ENCODE assay signal across 29 mouse cellular contexts in the genomic region with DNA sequence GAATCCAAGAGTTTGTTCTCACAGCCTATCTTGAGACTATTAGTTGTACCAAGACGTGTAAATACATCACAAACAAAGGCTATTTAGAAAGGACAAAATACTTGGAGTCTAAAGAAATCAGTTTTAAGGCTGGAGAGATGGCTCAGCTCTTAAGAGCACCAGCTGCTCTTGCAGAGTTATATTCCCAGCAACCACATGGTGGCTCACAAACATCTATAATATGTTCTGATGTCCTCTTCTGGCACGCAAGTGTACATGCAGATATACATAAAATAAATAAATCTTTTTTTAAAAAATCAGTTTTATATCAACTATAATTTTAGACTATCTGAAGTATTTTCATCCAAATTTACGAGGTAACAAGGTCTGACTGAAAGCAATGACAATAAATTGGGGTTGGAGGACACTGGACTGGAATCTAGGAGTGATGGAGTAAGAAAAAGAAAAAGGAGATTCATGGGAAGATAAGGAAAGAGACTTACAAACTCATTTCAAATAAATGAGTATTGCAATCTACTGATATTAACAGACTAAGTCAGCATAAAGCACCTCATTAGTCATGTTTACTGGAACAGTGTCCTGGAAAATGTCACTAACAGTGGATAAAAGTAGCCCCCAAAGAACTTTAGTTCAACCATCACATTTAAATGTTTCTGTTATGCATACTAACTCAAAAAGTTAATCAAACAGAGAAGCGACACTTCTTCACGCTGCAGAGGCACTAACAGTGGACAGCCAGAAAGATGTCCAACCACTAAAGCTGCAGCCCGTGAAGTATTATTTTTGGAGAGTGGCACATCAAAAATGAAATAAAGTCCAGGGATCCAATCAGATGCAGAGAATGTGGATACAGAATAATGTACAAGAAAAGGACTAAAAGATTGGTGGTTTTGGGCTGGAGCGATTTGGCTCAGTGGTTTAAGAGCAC. TPM values are rescaled to one million over a fixed set of nuclear protein-coding genes. Genes with fewer than 3 reads are reported as not detected.
DNase-seq lines count a peak whose midpoint lies in the region; ATAC-seq and TF ChIP-seq lines count a peak whose summit lies in the region.
"Had no signal": no experiment of that assay in that cellular context is flagged by ENCODE, and none has a peak within 500 bp of the region (broad histone marks: within the 10 kb centered on the region; RNA-seq: fewer than 3 reads in every experiment).

No protein-coding gene starts in this region.

- H3K4me1 ChIP-seq in hindbrain, postnatal 0 days (ENCODE audit: insufficient read depth, low read length): no peaks in the 10 kb centered on the region
- H3K4me1 ChIP-seq in hindbrain, embryonic 16.5 days (ENCODE audit: control insufficient read depth, insufficient read depth, low read depth, low read length): no peaks in the 10 kb centered on the region
- 0 out of 2 replicates have a peak, but pooled peaks cover 2% of the 10 kb centered on the region for H3K4me1 ChIP-seq in liver, postnatal 0 days (ENCODE audit: insufficient read depth)
- H3K4me1 ChIP-seq in midbrain, postnatal 0 days (ENCODE audit: insufficient read depth, low read length): no peaks in the 10 kb centered on the region
- no peaks in the 10 kb centered on the region for H3K4me1 ChIP-seq in midbrain, embryonic 14.5 days (ENCODE audit: control insufficient read depth, insufficient read depth, low read length)
- no peaks in the 10 kb centered on the region for H3K4me1 ChIP-seq in kidney, adult 2 months (ENCODE audit: control insufficient read depth, insufficient read depth, low read length)
- H3K4me1 ChIP-seq: embryonic facial prominence, embryonic 12.5 days; forebrain, embryonic 10.5 days; hindbrain, embryonic 10.5 days; hindbrain, embryonic 15.5 days; kidney, embryonic 15.5 days; limb, embryonic 12.5 days; midbrain, embryonic 15.5 days had no signal

- peak; percentile 35 for TF ChIP-seq CTCF in hindbrain, postnatal 0 days (IDR thresholded peaks at IDR 0.05; ENCODE audit: low read depth)
- 0 out of 2 replicates have a peak, but pooled peaks have one; percentile 13 for TF ChIP-seq CTCF in liver, postnatal 0 days (IDR thresholded peaks at IDR 0.05; ENCODE audit: low read depth)
- TF ChIP-seq CTCF in midbrain, postnatal 0 days (IDR thresholded peaks at IDR 0.05): peak; percentile 38
- no peak for TF ChIP-seq CTCF in kidney, adult 2 months (conservative IDR thresholded peaks at IDR 0.05; ENCODE audit: insufficient read depth, insufficient read length, low read depth, low read length)

- peaks cover 3% of the 10 kb centered on the region; the same call in 1 of the 2 replicates for H3K36me3 ChIP-seq in hindbrain, postnatal 0 days (ENCODE audit: insufficient read depth, low read length)
- H3K36me3 ChIP-seq in hindbrain, embryonic 16.5 days (ENCODE audit: control insufficient read depth, insufficient read depth, low read length): no peaks in the 10 kb centered on the region
- H3K36me3 ChIP-seq in liver, postnatal 0 days (replicated peaks; ENCODE audit: insufficient read depth, low read length): peaks cover 20% of the 10 kb centered on the region
- peaks cover 8% of the 10 kb centered on the region; the same call in 1 of the 2 replicates for H3K36me3 ChIP-seq in midbrain, postnatal 0 days (ENCODE audit: insufficient read depth, low read length)
- peaks cover 23% of the 10 kb centered on the region for H3K36me3 ChIP-seq in midbrain, embryonic 14.5 days (ENCODE audit: control insufficient read depth, insufficient read depth, low read length)
- peaks cover 3% of the 10 kb centered on the region for H3K36me3 ChIP-seq in kidney, adult 2 months (ENCODE audit: control insufficient read depth, insufficient read depth, low read length)
- H3K36me3 ChIP-seq: midbrain, embryonic 15.5 days had no signal

- no peak overlapping the region for H3K4me2 ChIP-seq in hindbrain, postnatal 0 days (ENCODE audit: low read depth, low read length)
- H3K4me2 ChIP-seq in hindbrain, embryonic 16.5 days (ENCODE audit: low read length): no peak overlapping the region
- no peak overlapping the region for H3K4me2 ChIP-seq in liver, postnatal 0 days (ENCODE audit: low read depth, low read length)
- H3K4me2 ChIP-seq in midbrain, postnatal 0 days (ENCODE audit: low read depth, low read length, poor library complexity, severe bottlenecking): no peak overlapping the region
- H3K4me2 ChIP-seq in midbrain, embryonic 14.5 days (ENCODE audit: low read length): no peak overlapping the region
- H3K4me2 ChIP-seq: embryonic facial prominence, embryonic 12.5 days; hindbrain, embryonic 15.5 days; kidney, embryonic 15.5 days; limb, embryonic 12.5 days; liver, embryonic 11.5 days; midbrain, embryonic 15.5 days had no signal

- TF ChIP-seq POLR2A in kidney, adult 2 months (IDR thresholded peaks at IDR 0.05; ENCODE audit: low read depth, low read length): no peak

- H3K9ac ChIP-seq in hindbrain, postnatal 0 days (replicated peaks; ENCODE audit: low read length): no peak overlapping the region
- H3K9ac ChIP-seq in hindbrain, embryonic 16.5 days (ENCODE audit: low read depth, low read length): no peak overlapping the region
- H3K9ac ChIP-seq in liver, postnatal 0 days (replicated peaks): no peak overlapping the region
- no peak overlapping the region for H3K9ac ChIP-seq in midbrain, postnatal 0 days (replicated peaks; ENCODE audit: low read length, poor library complexity, severe bottlenecking)
- no peak overlapping the region for H3K9ac ChIP-seq in midbrain, embryonic 14.5 days (replicated peaks; ENCODE audit: low read length)
- H3K9ac ChIP-seq: embryonic facial prominence, embryonic 12.5 days; hindbrain, embryonic 15.5 days; kidney, embryonic 15.5 days; limb, embryonic 12.5 days; midbrain, embryonic 15.5 days had no signal

- 88% methylated on average over 7 of the region's 7 CpGs for WGBS in hindbrain, postnatal 0 days
- 90% methylated on average over 7 of the region's 7 CpGs for WGBS in hindbrain, embryonic 16.5 days
- 85% methylated on average over 7 of the region's 7 CpGs for WGBS in liver, postnatal 0 days (ENCODE audit: insufficient replicate concordance)
- 92% methylated on average over 7 of the region's 7 CpGs for WGBS in midbrain, postnatal 0 days
- 93% methylated on average over 7 of the region's 7 CpGs for WGBS in midbrain, embryonic 14.5 days
- 78% methylated on average over 7 of the region's 7 CpGs for WGBS in kidney, adult 2 months

- H3K4me3 ChIP-seq in hindbrain, postnatal 0 days (ENCODE audit: low read length): no peak overlapping the region
- no peak overlapping the region for H3K4me3 ChIP-seq in hindbrain, embryonic 16.5 days (ENCODE audit: low read length)
- no peak overlapping the region for H3K4me3 ChIP-seq in liver, postnatal 0 days (ENCODE audit: low read depth, low read length)
- H3K4me3 ChIP-seq in midbrain, postnatal 0 days (ENCODE audit: low read depth, low read length): no peak overlapping the region
- H3K4me3 ChIP-seq in midbrain, embryonic 14.5 days (replicated peaks; ENCODE audit: low read depth, low read length): no peak overlapping the region
- no peak overlapping the region for H3K4me3 ChIP-seq in kidney, adult 2 months (ENCODE audit: insufficient read depth, low read depth, low read length)
- H3K4me3 ChIP-seq: embryonic facial prominence, embryonic 12.5 days; forebrain, embryonic 10.5 days; hindbrain, embryonic 10.5 days; hindbrain, embryonic 15.5 days; kidney, embryonic 15.5 days; limb, embryonic 12.5 days; midbrain, embryonic 15.5 days had no signal

- no peak for TF ChIP-seq EP300 in liver, postnatal 0 days (IDR thresholded peaks at IDR 0.05; ENCODE audit: low read depth)

- peak; percentile 23 for DNase-seq in hindbrain, postnatal 0 days (ENCODE audit: low spot score)
- DNase-seq in liver, postnatal 0 days: no peak
- DNase-seq in liver: no peak
- DNase-seq in midbrain, postnatal 0 days (ENCODE audit: low spot score): no peak
- no peak for DNase-seq in midbrain, embryonic 14.5 days
- no peak for DNase-seq in adrenal gland, postnatal 10 days
- DNase-seq in kidney, adult 2 months: no peak
- DNase-seq: adrenal gland, postnatal 14 days; B cell, adult 2 months; cerebellum, adult 11-12 months; cerebellum, adult 9-11 months; embryo, embryonic 11 days; heart, postnatal 14 days; kidney, postnatal 4 days; right cerebral cortex, adult 18-20 months; spleen, adult 18-20 months; thymus, adult 18-20 months; thymus, postnatal 25 days had no signal

- ATAC-seq in hindbrain, postnatal 0 days: no peak
- no peak for ATAC-seq in hindbrain, embryonic 16.5 days
- no peak for ATAC-seq in liver, postnatal 0 days
- no peak for ATAC-seq in midbrain, postnatal 0 days (ENCODE audit: low FRiP score)
- no peak for ATAC-seq in midbrain, embryonic 14.5 days (ENCODE audit: low FRiP score, low TSS enrichment)
- ATAC-seq: forebrain, embryonic 16.5 days; intestine, embryonic 16.5 days; midbrain, embryonic 15.5 days had no signal

- H3K9me3 ChIP-seq in hindbrain, postnatal 0 days (ENCODE audit: low read length): no peaks in the 10 kb centered on the region
- H3K9me3 ChIP-seq in hindbrain, embryonic 16.5 days (ENCODE audit: control insufficient read depth, low read length): no peaks in the 10 kb centered on the region
- H3K9me3 ChIP-seq in liver, postnatal 0 days (ENCODE audit: low read length): no peaks in the 10 kb centered on the region
- H3K9me3 ChIP-seq in midbrain, postnatal 0 days (ENCODE audit: low read length): no peaks in the 10 kb centered on the region
- H3K9me3 ChIP-seq in midbrain, embryonic 14.5 days (ENCODE audit: control insufficient read depth, low read length): no peaks in the 10 kb centered on the region
- H3K9me3 ChIP-seq: embryonic facial prominence, embryonic 12.5 days; forebrain, embryonic 10.5 days; hindbrain, embryonic 10.5 days; hindbrain, embryonic 15.5 days; kidney, embryonic 15.5 days; limb, embryonic 12.5 days; midbrain, embryonic 15.5 days had no signal

- no peak overlapping the region for H3K27ac ChIP-seq in hindbrain, postnatal 0 days
- no peak overlapping the region for H3K27ac ChIP-seq in hindbrain, embryonic 16.5 days (ENCODE audit: low read depth, low read length)
- H3K27ac ChIP-seq in liver, postnatal 0 days (ENCODE audit: low read depth): no peak overlapping the region
- H3K27ac ChIP-seq in midbrain, postnatal 0 days (ENCODE audit: low read depth, low read length): no peak overlapping the region
- H3K27ac ChIP-seq in midbrain, embryonic 14.5 days (replicated peaks; ENCODE audit: low read depth, low read length): no peak overlapping the region
- H3K27ac ChIP-seq in kidney, adult 2 months (ENCODE audit: insufficient read depth, low read depth, low read length): no peak overlapping the region
- H3K27ac ChIP-seq: embryonic facial prominence, embryonic 12.5 days; forebrain, embryonic 10.5 days; hindbrain, embryonic 10.5 days; hindbrain, embryonic 15.5 days; kidney, embryonic 15.5 days; limb, embryonic 12.5 days; midbrain, embryonic 15.5 days had no signal

- H3K27me3 ChIP-seq in hindbrain, postnatal 0 days (ENCODE audit: insufficient read depth, low read length): no peaks in the 10 kb centered on the region
- no peaks in the 10 kb centered on the region for H3K27me3 ChIP-seq in hindbrain, embryonic 16.5 days (replicated peaks; ENCODE audit: control insufficient read depth, insufficient read depth, low read length)
- no peaks in the 10 kb centered on the region for H3K27me3 ChIP-seq in liver, postnatal 0 days (ENCODE audit: insufficient read depth, low read length)
- no peaks in the 10 kb centered on the region for H3K27me3 ChIP-seq in midbrain, postnatal 0 days (ENCODE audit: insufficient read depth, low read length)
- no peaks in the 10 kb centered on the region for H3K27me3 ChIP-seq in midbrain, embryonic 14.5 days (ENCODE audit: control insufficient read depth, insufficient read depth, low read length)
- H3K27me3 ChIP-seq in kidney, adult 2 months (replicated peaks; ENCODE audit: control insufficient read depth, insufficient read depth, low read length): no peaks in the 10 kb centered on the region
- H3K27me3 ChIP-seq: embryonic facial prominence, embryonic 12.5 days; hindbrain, embryonic 15.5 days; kidney, embryonic 15.5 days; limb, embryonic 12.5 days; midbrain, embryonic 15.5 days had no signal

RNA-seq across cellular contexts. Expression of gene Sumo1, which starts 14.1 kb away (rescaled TPM):
- total RNA-seq in hindbrain, postnatal 0 days (2014; rRNA removed): 70.2 and 72.7 TPM in 2 replicates
- polyA plus RNA-seq in hindbrain, postnatal 0 days (2015; fragmentation: Nextera tagmentation; extraction: Ambion mirVana): 311 and 326 TPM in 2 replicates
- polyA plus RNA-seq in hindbrain, embryonic 16.5 days (2015; fragmentation: Nextera tagmentation; extraction: Ambion mirVana): 307 and 311 TPM in 2 replicates
- polyA plus RNA-seq in liver, postnatal 0 days (2015; fragmentation: Nextera tagmentation; extraction: Ambion mirVana): 96.2 and 97.3 TPM in 2 replicates
- 81.6 and 124 TPM in 2 replicates for total RNA-seq in midbrain, postnatal 0 days (2014; rRNA removed)
- 304 and 319 TPM in 2 replicates for polyA plus RNA-seq in midbrain, postnatal 0 days (2015; fragmentation: Nextera tagmentation; extraction: Ambion mirVana)
- 387 and 419 TPM in 2 replicates for polyA plus RNA-seq in midbrain, embryonic 14.5 days (2014; fragmentation: Nextera tagmentation; extraction: Ambion mirVana)
- 100 to 1,000 TPM; 105 to 125 TPM for total RNA-seq in adrenal gland, postnatal 10 days (2021)
- 16.1 and 28.5 TPM in 2 replicates for polyA plus RNA-seq in kidney, adult 2 months (2012; rRNA removed)

RNA-seq across cellular contexts. Expression of gene Nop58, which starts 28.3 kb away (rescaled TPM):
- 41.6 and 80.7 TPM in 2 replicates for total RNA-seq in hindbrain, postnatal 0 days (2014; rRNA removed)
- polyA plus RNA-seq in hindbrain, postnatal 0 days (2015; fragmentation: Nextera tagmentation; extraction: Ambion mirVana): 136 and 146 TPM in 2 replicates
- polyA plus RNA-seq in hindbrain, embryonic 16.5 days (2015; fragmentation: Nextera tagmentation; extraction: Ambion mirVana): 134 and 137 TPM in 2 replicates
- polyA plus RNA-seq in liver, postnatal 0 days (2015; fragmentation: Nextera tagmentation; extraction: Ambion mirVana): 80.6 and 81.8 TPM in 2 replicates
- 78.3 and 88.6 TPM in 2 replicates for total RNA-seq in midbrain, postnatal 0 days (2014; rRNA removed)
- polyA plus RNA-seq in midbrain, postnatal 0 days (2015; fragmentation: Nextera tagmentation; extraction: Ambion mirVana): 117 and 146 TPM in 2 replicates
- 135 and 140 TPM in 2 replicates for polyA plus RNA-seq in midbrain, embryonic 14.5 days (2014; fragmentation: Nextera tagmentation; extraction: Ambion mirVana)
- 100 to 1,000 TPM; 114 to 126 TPM for total RNA-seq in adrenal gland, postnatal 10 days (2021)
- polyA plus RNA-seq in kidney, adult 2 months (2012; rRNA removed): 8.2 and 11.1 TPM in 2 replicates
